In genomic region chr3:122876870-122877269, GRCm38 (mm10) we compare ENCODE assay signal across 30 mouse cellular contexts. TPM values are rescaled to one million over a fixed set of nuclear protein-coding genes. Genes with fewer than 3 reads are reported as not detected.
DNase-seq lines count a peak whose midpoint lies in the region; ATAC-seq and TF ChIP-seq lines count a peak whose summit lies in the region.
"Had no signal": no experiment of that assay in that cellular context is flagged by ENCODE, and none has a peak within 500 bp of the region (broad histone marks: within the 10 kb centered on the region; RNA-seq: fewer than 3 reads in every experiment).

No protein-coding gene starts in this region.

- no peak overlapping the region for H3K27ac ChIP-seq in heart, embryonic 11.5 days (ENCODE audit: low read depth, low read length)
- peak overlapping the region; percentile 55 for H3K27ac ChIP-seq in intestine, embryonic 16.5 days (ENCODE audit: low read length)
- H3K27ac ChIP-seq in small intestine, adult 2 months (ENCODE audit: insufficient read depth, low read depth, low read length), result peak overlapping the region; percentile 89
- no peak overlapping the region for H3K27ac ChIP-seq in midbrain, embryonic 15.5 days
- H3K27ac ChIP-seq in embryonic facial prominence, embryonic 10.5 days (replicated peaks), result no peak overlapping the region
- H3K27ac ChIP-seq: embryonic facial prominence, embryonic 13.5 days; embryonic facial prominence, embryonic 15.5 days; forebrain, embryonic 10.5 days; forebrain, embryonic 12.5 days had no signal

- peak; percentile 64 for DNase-seq in heart, adult 11 months
- DNase-seq in left cerebral cortex, postnatal 14 days (ENCODE audit: low spot score in 2 of 2), result no peak
- DNase-seq in embryonic facial prominence, embryonic 10.5 days (ENCODE audit: low spot score), result no peak
- DNase-seq: adrenal gland, adult 8-10 months; adrenal gland, postnatal 14 days; adrenal gland, postnatal 36 days; B cell, adult 2 months; cerebellum, adult 11-12 months; cerebellum, adult 2 months; cerebellum, adult 9-10 months; cerebellum, postnatal 10 days; cerebellum, postnatal 25 days had no signal

- no peak for TF ChIP-seq CTCF in small intestine, adult 2 months (IDR thresholded peaks at IDR 0.05; ENCODE audit: extremely low read depth, insufficient read length, insufficient replicate concordance, low read depth, low read length)

- H3K36me3 ChIP-seq in heart, embryonic 11.5 days (ENCODE audit: control insufficient read depth, insufficient read depth, low read length), result no peaks in the 10 kb centered on the region
- no peaks in the 10 kb centered on the region for H3K36me3 ChIP-seq in intestine, embryonic 16.5 days (ENCODE audit: control insufficient read depth, insufficient read depth, low read length)
- no peaks in the 10 kb centered on the region for H3K36me3 ChIP-seq in small intestine, adult 2 months (ENCODE audit: control insufficient read depth, insufficient read depth, low read length)
- H3K36me3 ChIP-seq in midbrain, embryonic 15.5 days (replicated peaks), result no peaks in the 10 kb centered on the region
- no peaks in the 10 kb centered on the region for H3K36me3 ChIP-seq in embryonic facial prominence, embryonic 10.5 days (replicated peaks)
- H3K36me3 ChIP-seq: embryonic facial prominence, embryonic 13.5 days; embryonic facial prominence, embryonic 15.5 days; forebrain, embryonic 10.5 days; forebrain, embryonic 12.5 days; G1E had no signal

- H3K9me3 ChIP-seq in heart, embryonic 11.5 days (replicated peaks; ENCODE audit: control insufficient read depth, low read length), result no peaks in the 10 kb centered on the region
- no peaks in the 10 kb centered on the region for H3K9me3 ChIP-seq in intestine, embryonic 16.5 days (ENCODE audit: control insufficient read depth, low read length)
- no peaks in the 10 kb centered on the region for H3K9me3 ChIP-seq in midbrain, embryonic 15.5 days
- H3K9me3 ChIP-seq in embryonic facial prominence, embryonic 10.5 days, result no peaks in the 10 kb centered on the region
- H3K9me3 ChIP-seq: embryonic facial prominence, embryonic 13.5 days; embryonic facial prominence, embryonic 15.5 days; forebrain, embryonic 10.5 days; forebrain, embryonic 12.5 days; G1E had no signal

- no peak for TF ChIP-seq POLR2A in small intestine, adult 2 months (IDR thresholded peaks at IDR 0.05; ENCODE audit: low read depth, low read length)

- H3K4me1 ChIP-seq in heart, embryonic 11.5 days (ENCODE audit: control insufficient read depth, insufficient read depth, low read length), result no peaks in the 10 kb centered on the region
- H3K4me1 ChIP-seq in intestine, embryonic 16.5 days (ENCODE audit: control insufficient read depth, insufficient read depth, low read length), result peaks cover 15% of the 10 kb centered on the region; the same call in 1 of the 2 replicates
- H3K4me1 ChIP-seq in small intestine, adult 2 months (ENCODE audit: control insufficient read depth, insufficient read depth, insufficient read length, low read length), result peaks cover 17% of the 10 kb centered on the region; the same call in 1 of the 2 replicates
- H3K4me1 ChIP-seq in midbrain, embryonic 15.5 days, result no peaks in the 10 kb centered on the region
- peaks cover 7% of the 10 kb centered on the region; the same call in 1 of the 2 replicates for H3K4me1 ChIP-seq in embryonic facial prominence, embryonic 10.5 days
- H3K4me1 ChIP-seq: embryonic facial prominence, embryonic 13.5 days; embryonic facial prominence, embryonic 15.5 days; forebrain, embryonic 10.5 days; forebrain, embryonic 12.5 days had no signal

- intact Hi-C loops in left cerebral cortex, postnatal 14 days (cut with DNase I), result no loop called here

- no peak for ATAC-seq in heart, embryonic 11.5 days (replicated peaks; ENCODE audit: insufficient number of reproducible peaks, low FRiP score, low TSS enrichment)
- peak; percentile 37 for ATAC-seq in intestine, embryonic 16.5 days
- ATAC-seq in midbrain, embryonic 15.5 days (replicated peaks), result no peak
- ATAC-seq: activated CD4-positive, CD25-positive, alpha-beta regulatory T cell, adult 4 months; CD4-positive, CD25-positive, alpha-beta regulatory T cell, adult 4 months; forebrain, embryonic 14.5 days; Patski had no signal

- H3K4me2 ChIP-seq in heart, embryonic 11.5 days, result no peak overlapping the region
- H3K4me2 ChIP-seq in intestine, embryonic 16.5 days (ENCODE audit: low read depth, low read length), result no peak overlapping the region
- no peak overlapping the region for H3K4me2 ChIP-seq in midbrain, embryonic 15.5 days
- H3K4me2 ChIP-seq: embryonic facial prominence, embryonic 13.5 days; embryonic facial prominence, embryonic 15.5 days; forebrain, embryonic 12.5 days had no signal

- no peak overlapping the region for H3K4me3 ChIP-seq in heart, embryonic 11.5 days (ENCODE audit: low read depth, low read length)
- H3K4me3 ChIP-seq in intestine, embryonic 16.5 days (ENCODE audit: low read length), result no peak overlapping the region
- H3K4me3 ChIP-seq in small intestine, adult 2 months (ENCODE audit: low read depth, low read length), result no peak overlapping the region
- H3K4me3 ChIP-seq in midbrain, embryonic 15.5 days, result no peak overlapping the region
- no peak overlapping the region for H3K4me3 ChIP-seq in embryonic facial prominence, embryonic 10.5 days
- H3K4me3 ChIP-seq: embryonic facial prominence, embryonic 13.5 days; embryonic facial prominence, embryonic 15.5 days; erythroblast, embryonic 14.5 days; forebrain, embryonic 10.5 days; forebrain, embryonic 12.5 days had no signal

- H3K9ac ChIP-seq in heart, embryonic 11.5 days (ENCODE audit: low read depth, low read length), result no peak overlapping the region
- no peak overlapping the region for H3K9ac ChIP-seq in intestine, embryonic 16.5 days (ENCODE audit: low read depth, low read length)
- no peak overlapping the region for H3K9ac ChIP-seq in midbrain, embryonic 15.5 days
- H3K9ac ChIP-seq: embryonic facial prominence, embryonic 13.5 days; embryonic facial prominence, embryonic 15.5 days; forebrain, embryonic 12.5 days had no signal

- WGBS in heart, embryonic 11.5 days (ENCODE audit: insufficient replicate concordance), result 83% methylated on average over 2 of the region's 2 CpGs
- 79% methylated on average over 2 of the region's 2 CpGs for WGBS in intestine, embryonic 16.5 days
- 62% methylated on average over 2 of the region's 2 CpGs for WGBS in small intestine, adult 2 months
- WGBS in midbrain, embryonic 15.5 days, result 97% methylated on average over 2 of the region's 2 CpGs
- 87% methylated on average over 2 of the region's 2 CpGs for WGBS in embryonic facial prominence, embryonic 10.5 days

- H3K27me3 ChIP-seq in heart, embryonic 11.5 days (ENCODE audit: control insufficient read depth, insufficient read depth, low read length), result no peaks in the 10 kb centered on the region
- H3K27me3 ChIP-seq in intestine, embryonic 16.5 days (replicated peaks; ENCODE audit: control insufficient read depth, insufficient read depth, low read length), result no peaks in the 10 kb centered on the region
- H3K27me3 ChIP-seq in small intestine, adult 2 months (ENCODE audit: control insufficient read depth, insufficient read depth, low read length), result no peaks in the 10 kb centered on the region
- H3K27me3 ChIP-seq in midbrain, embryonic 15.5 days (replicated peaks), result no peaks in the 10 kb centered on the region
- no peaks in the 10 kb centered on the region for H3K27me3 ChIP-seq in embryonic facial prominence, embryonic 10.5 days (replicated peaks; ENCODE audit: low read depth, poor library complexity, severe bottlenecking)
- H3K27me3 ChIP-seq: CH12.LX; embryonic facial prominence, embryonic 13.5 days; embryonic facial prominence, embryonic 15.5 days; forebrain, embryonic 12.5 days; Patski had no signal

RNA-seq across cellular contexts. Expression of gene Fabp2, which starts 18.0 kb away (rescaled TPM):
- polyA plus RNA-seq in heart, embryonic 11.5 days (2014; fragmentation: Nextera tagmentation; extraction: Ambion mirVana), result 0.27 and 0.31 TPM in 2 replicates
- 1,335 and 2,162 TPM in 2 replicates for polyA plus RNA-seq in intestine, embryonic 16.5 days (2015; fragmentation: Nextera tagmentation; extraction: Ambion mirVana)
- polyA plus RNA-seq in small intestine, adult 2 months (2012; rRNA removed), result 26.2 and 215 TPM in 2 replicates
- 0.76 TPM in 1 of 2 replicates, not detected in the other for polyA plus RNA-seq in midbrain, embryonic 15.5 days (2015; fragmentation: Nextera tagmentation; extraction: Ambion mirVana)
- not detected for total RNA-seq in left cerebral cortex, postnatal 14 days (2021)
- polyA plus RNA-seq in embryonic facial prominence, embryonic 10.5 days (2016; fragmentation: Nextera tagmentation; extraction: Ambion mirVana), result not detected in 2 replicates
- total RNA-seq: adrenal gland, adult 18-20 months; adrenal gland, adult 8-10 months; adrenal gland, postnatal 36 days; CH12.LX; G1E had no signal
- polyA plus RNA-seq: activated CD4-positive, CD25-positive, alpha-beta regulatory T cell, adult 4 months; CD4-positive, CD25-positive, alpha-beta regulatory T cell, adult 4 months; cerebellum, adult 2 months; cortical plate, adult 2 months; embryonic facial prominence, embryonic 11.5 days; embryonic facial prominence, embryonic 13.5 days; erythroblast, embryonic 14.5 days; forebrain, embryonic 10.5 days; forebrain, embryonic 12.5 days; forebrain, embryonic 14.5 days; G1E; Patski had no signal

RNA-seq across cellular contexts. Expression of gene Gm10959, which starts 42.3 kb away (rescaled TPM):
- polyA plus RNA-seq in heart, embryonic 11.5 days (2014; fragmentation: Nextera tagmentation; extraction: Ambion mirVana), result not detected in 2 replicates
- not detected in 2 replicates for polyA plus RNA-seq in intestine, embryonic 16.5 days (2015; fragmentation: Nextera tagmentation; extraction: Ambion mirVana)
- polyA plus RNA-seq in small intestine, adult 2 months (2012; rRNA removed), result not detected in 2 replicates
- polyA plus RNA-seq in midbrain, embryonic 15.5 days (2015; fragmentation: Nextera tagmentation; extraction: Ambion mirVana), result not detected in 2 replicates
- not detected for total RNA-seq in left cerebral cortex, postnatal 14 days (2021)
- not detected in 2 replicates for polyA plus RNA-seq in embryonic facial prominence, embryonic 10.5 days (2016; fragmentation: Nextera tagmentation; extraction: Ambion mirVana)
- total RNA-seq: adrenal gland, adult 18-20 months; adrenal gland, adult 8-10 months; adrenal gland, postnatal 14 days; adrenal gland, postnatal 36 days; CH12.LX; G1E had no signal
- polyA plus RNA-seq: activated CD4-positive, CD25-positive, alpha-beta regulatory T cell, adult 4 months; CD4-positive, CD25-positive, alpha-beta regulatory T cell, adult 4 months; cerebellum, adult 2 months; cortical plate, adult 2 months; embryonic facial prominence, embryonic 11.5 days; embryonic facial prominence, embryonic 13.5 days; embryonic facial prominence, embryonic 15.5 days; erythroblast, embryonic 14.5 days; forebrain, embryonic 10.5 days; forebrain, embryonic 12.5 days; forebrain, embryonic 14.5 days; G1E; Patski had no signal

RNA-seq across cellular contexts. Expression of gene 1810037I17Rik, which starts 47.1 kb away (rescaled TPM):
- 138 and 147 TPM in 2 replicates for polyA plus RNA-seq in heart, embryonic 11.5 days (2014; fragmentation: Nextera tagmentation; extraction: Ambion mirVana)
- polyA plus RNA-seq in intestine, embryonic 16.5 days (2015; fragmentation: Nextera tagmentation; extraction: Ambion mirVana), result 128 and 131 TPM in 2 replicates
- 13.5 and 24.4 TPM in 2 replicates for polyA plus RNA-seq in small intestine, adult 2 months (2012; rRNA removed)
- polyA plus RNA-seq in midbrain, embryonic 15.5 days (2015; fragmentation: Nextera tagmentation; extraction: Ambion mirVana), result 61.9 and 65.0 TPM in 2 replicates
- total RNA-seq in left cerebral cortex, postnatal 14 days (2021), result 10 to 100 TPM; 52.6 to 57.9 TPM
- polyA plus RNA-seq in embryonic facial prominence, embryonic 10.5 days (2016; fragmentation: Nextera tagmentation; extraction: Ambion mirVana), result 73.8 and 78.3 TPM in 2 replicates

Comparison
In these comparisons a context has a peak if more than half of its experiments do, and no peak if none do; other contexts are left out.
1. H3K27ac ChIP-seq: peak in intestine, embryonic 16.5 days (single experiment) and small intestine, adult 2 months (single experiment); none in heart, embryonic 11.5 days (single experiment), midbrain, embryonic 15.5 days (single experiment) and embryonic facial prominence, embryonic 10.5 days (single experiment).
2. RNA of gene Fabp2, which starts 18.0 kb away (polyA plus RNA-seq): 1,335 to 2,162 TPM in intestine, embryonic 16.5 days and 26.2 to 215 TPM in small intestine, adult 2 months; 0.76 TPM in midbrain, embryonic 15.5 days, 0.27 to 0.31 TPM in heart, embryonic 11.5 days and not detected in embryonic facial prominence, embryonic 10.5 days; every median in the first group is over 10 times any median in the second.